Mouse (Mus musculus) liver, embryonic 11.5 days (tissue): ENCODE data around the gene Glrx2. TPM values are rescaled to one million over a fixed set of nuclear protein-coding genes. Genes with fewer than 3 reads are reported as not detected.

Source experiments
- ATAC-seq: fragments of 200-750 bp; cut with Nextera tagmentation; replicated peaks from 2 replicates; pipeline ENCODE4 v1.8.0; 2017; ENCODE audit warnings: moderate number of reproducible peaks, mild to moderate bottlenecking, moderate TSS enrichment, moderate library complexity; ENCODE audit not compliant: low FRiP score
- DNase-seq: peaks from one replicate; pipeline ENCODE4 v3.0.0-alpha.2; 2017; ENCODE audit warnings: low spot score
- H3K27ac ChIP-seq: fragments of 300-500 bp; sonication (generic); 2 replicates; pipeline ENCODE4 v1.5.1; 2014; ENCODE audit warnings: mild to moderate bottlenecking, low read depth, low read length, control low read depth
- H3K27me3 ChIP-seq: fragments of 300-500 bp; sonication (generic); replicated peaks from 2 replicates; pipeline ENCODE4 v1.6.1; 2014; ENCODE audit warnings: low read length, mixed read lengths; ENCODE audit not compliant: control insufficient read depth, insufficient read depth
- H3K36me3 ChIP-seq: fragments of 300-500 bp; sonication (generic); 2 replicates; pipeline ENCODE4 v1.6.1; 2014; ENCODE audit warnings: mild to moderate bottlenecking, low read length, moderate library complexity, mixed read lengths; ENCODE audit not compliant: control insufficient read depth, insufficient read depth
- H3K4me1 ChIP-seq: fragments of 300-500 bp; sonication (generic); replicated peaks from 2 replicates; pipeline ENCODE4 v1.6.1; 2014; ENCODE audit warnings: low read length, mixed read lengths; ENCODE audit not compliant: control insufficient read depth, insufficient read depth
- H3K4me2 ChIP-seq: fragments of 300-500 bp; sonication (generic); 2 replicates; pipeline ENCODE4 v1.6.1; 2014; ENCODE audit warnings: mild to moderate bottlenecking, control low read depth, moderate library complexity
- H3K4me3 ChIP-seq: fragments of 300-500 bp; sonication (generic); 2 replicates; pipeline ENCODE4 v1.5.1; 2014; ENCODE audit warnings: low read depth, low read length, control low read depth
- H3K9ac ChIP-seq: fragments of 300-500 bp; sonication (generic); 2 replicates; pipeline ENCODE4 v1.6.1; 2014; ENCODE audit warnings: low read depth, low read length, control low read depth
- H3K9me3 ChIP-seq: fragments of 300-500 bp; sonication (generic); 2 replicates; pipeline ENCODE4 v1.6.1; 2016; ENCODE audit warnings: low read length, inconsistent platforms, mixed read lengths; ENCODE audit not compliant: control insufficient read depth
- WGBS: fragments of 180-500 bp; shearing (Covaris S2); extraction: QIAGEN DNeasy Blood & Tissue Kit; methylation state at CpG from one replicate; pipeline ENCODE4 v1.1.7; 2014; 5-methylcytosine and 5-hydroxymethylcytosine counted together
- polyA plus RNA-seq: library from polyadenylated mRNA; unstranded; fragments of >200 nt; fragmentation: Nextera tagmentation; extraction: Ambion mirVana; gene quantifications from 2 replicates; pipeline ENCODE4 v1.2.1, GENCODE M21; 2014

Glrx2 gene
- polyA plus RNA-seq, 1 experiment from 2014 or later: 72.9 TPM

DNA sequence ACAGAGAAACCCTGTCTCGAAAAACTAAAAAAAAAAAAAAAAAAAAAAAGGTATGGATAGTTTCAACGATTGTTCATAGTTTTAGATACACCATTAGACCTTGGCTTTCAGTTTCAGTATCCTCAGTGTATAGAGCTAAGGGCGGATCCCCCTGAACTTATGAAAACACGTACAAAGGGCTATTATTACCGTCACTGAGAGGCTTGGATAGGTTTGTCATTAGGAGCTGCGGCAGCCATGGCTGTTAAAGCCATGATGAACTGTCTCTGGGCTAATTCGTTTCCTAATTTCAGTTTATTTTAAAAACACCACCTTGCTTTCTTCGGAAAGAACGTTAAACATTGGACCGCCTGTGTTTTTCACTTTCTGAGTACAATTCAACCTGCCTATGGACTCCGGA, 22.7 kb downstream of the Glrx2 start:
- Histone ChIP-seq H3K4me1 (no peaks in the 10 kb centered on the region; the same call in 1 of the 2 replicates), H3K36me3 (peaks cover 5% of the 10 kb centered on the region; the same call in 1 of the 2 replicates), H3K4me3 (peak overlapping the region; percentile 84), H3K27ac (peak overlapping the region; percentile 55; the same call in 1 of the 2 replicates), H3K9ac (peak overlapping the region; percentile 81), H3K27me3 (no peaks in the 10 kb centered on the region), H3K4me2 (peak overlapping the region; percentile 72), H3K9me3 (no peaks in the 10 kb centered on the region)
- DNase-seq (no peak), ATAC-seq (0 out of 2 replicates have a peak, but pooled peaks have one; percentile 6)
- 26% methylated on average over 11 of the region's 11 CpGs for WGBS

DNA sequence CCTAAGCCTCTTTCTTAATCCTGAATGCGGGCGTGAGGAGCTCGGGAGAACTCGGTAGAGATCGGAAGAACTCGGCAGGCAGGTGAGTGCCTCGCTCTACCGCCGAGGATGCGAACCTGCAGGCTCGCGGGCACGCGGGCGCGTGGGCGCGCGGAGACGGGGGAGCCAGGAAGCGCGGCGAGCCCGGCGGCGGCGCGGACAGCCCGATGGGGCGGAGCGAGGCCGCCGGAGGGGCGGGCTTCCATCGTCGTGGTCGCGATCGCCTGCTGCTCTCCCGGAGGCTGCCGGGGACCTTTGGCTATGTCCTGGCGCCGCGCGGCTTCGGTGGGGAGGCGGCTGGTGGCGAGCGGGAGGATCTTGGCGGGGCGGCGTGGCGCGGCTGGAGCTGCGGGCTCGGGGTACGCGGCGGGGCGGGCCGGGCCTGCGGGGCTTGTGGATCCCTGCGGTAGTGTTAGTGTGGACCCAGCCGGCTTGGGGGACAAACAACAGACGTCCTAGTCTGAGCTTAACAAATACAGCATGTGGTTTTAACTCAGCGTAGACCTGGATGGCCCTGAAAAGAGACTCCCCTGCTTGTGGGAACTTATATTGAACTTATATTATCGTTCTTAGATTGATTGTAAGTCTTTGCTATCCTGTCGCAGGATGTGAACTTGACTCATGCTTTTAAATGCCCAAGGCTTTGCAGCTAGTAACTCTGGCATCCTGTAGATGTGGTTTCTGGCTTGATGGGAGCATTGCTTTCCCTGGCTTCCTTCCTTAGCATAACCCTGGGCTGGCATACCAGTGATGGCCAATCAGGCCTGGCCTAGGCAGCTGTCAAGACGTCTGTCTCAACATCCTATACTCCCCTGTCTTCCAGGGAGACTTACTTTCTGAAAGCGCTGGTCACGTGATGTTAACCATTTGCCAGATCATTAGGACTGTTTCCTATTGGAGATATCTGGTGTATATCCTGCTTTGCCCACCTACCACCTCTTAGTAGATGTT, 23.5 kb downstream of the Glrx2 start:
- no peaks in the 10 kb centered on the region; the same call in 1 of the 2 replicates for H3K4me1 ChIP-seq
- peak overlapping the region; percentile 81 for H3K9ac ChIP-seq
- no peaks in the 10 kb centered on the region for H3K27me3 ChIP-seq
- DNase-seq (peak; percentile 89), ATAC-seq (peak; percentile 88)
- peak overlapping the region; percentile 84 for H3K4me3 ChIP-seq
- peak overlapping the region; percentile 72 for H3K4me2 ChIP-seq
- no peaks in the 10 kb centered on the region for H3K9me3 ChIP-seq
- H3K36me3 ChIP-seq: peaks cover 5% of the 10 kb centered on the region; the same call in 1 of the 2 replicates
- peak overlapping the region; percentile 82 for H3K27ac ChIP-seq
- WGBS: under 1% methylated on average over 60 of the region's 71 CpGs

DNA sequence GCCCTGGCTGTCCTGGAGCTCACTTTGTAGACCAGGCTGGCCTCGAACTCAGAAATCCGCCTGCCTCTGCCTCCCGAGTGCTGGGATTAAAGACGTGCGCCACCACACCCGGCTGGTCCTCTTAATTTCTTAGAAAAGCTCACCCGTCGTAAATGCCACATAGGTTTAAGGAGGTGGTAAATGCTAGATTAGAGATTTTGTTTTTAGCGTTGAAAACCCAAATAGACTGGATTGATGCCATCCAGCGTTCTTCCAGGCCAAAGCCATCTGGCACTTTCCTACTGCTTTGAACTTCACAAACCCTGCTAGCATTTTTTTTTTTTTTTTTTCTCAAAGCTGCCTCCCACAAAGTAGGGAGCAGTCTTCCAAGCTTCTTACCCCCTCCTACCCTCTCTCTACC, 24.4 kb downstream of the Glrx2 start:
- no peaks in the 10 kb centered on the region for H3K9me3 ChIP-seq
- ATAC-seq: no peak
- H3K27ac ChIP-seq: no peak overlapping the region
- H3K27me3 ChIP-seq: no peaks in the 10 kb centered on the region
- 87% methylated on average over 9 of the region's 10 CpGs for WGBS
- no peak for DNase-seq
- H3K36me3 ChIP-seq: peaks cover 9% of the 10 kb centered on the region; the same call in 1 of the 2 replicates
- peak overlapping the region; percentile 72 for H3K4me2 ChIP-seq
- H3K9ac ChIP-seq: no peak overlapping the region
- H3K4me1 ChIP-seq: no peaks in the 10 kb centered on the region; the same call in 1 of the 2 replicates
- peak overlapping the region; percentile 84 for H3K4me3 ChIP-seq

DNA sequence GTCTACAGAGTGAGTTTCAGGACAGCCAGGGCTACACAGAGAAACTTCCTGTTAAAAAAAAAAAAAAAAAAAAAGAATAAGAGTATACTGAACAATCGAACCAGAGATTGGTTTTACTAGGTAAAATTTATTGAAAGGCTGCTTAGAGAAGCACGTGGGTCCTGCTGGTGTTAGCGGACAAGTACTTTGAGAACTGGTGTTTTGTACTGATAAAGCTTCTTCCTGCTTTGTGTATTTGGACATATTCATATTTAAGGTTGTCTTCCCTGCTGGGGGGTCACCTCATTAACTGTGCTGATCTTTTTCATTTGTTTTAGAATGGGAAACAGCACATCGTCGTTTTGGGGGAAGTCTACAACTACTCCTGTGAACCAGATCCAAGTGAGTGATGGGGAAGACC, 25.2 kb downstream of the Glrx2 start:
- Histone ChIP-seq H3K36me3 (peaks cover 9% of the 10 kb centered on the region; the same call in 1 of the 2 replicates), H3K4me1 (no peaks in the 10 kb centered on the region; the same call in 1 of the 2 replicates), H3K9me3 (no peaks in the 10 kb centered on the region), H3K9ac (no peak overlapping the region), H3K4me3 (no peak overlapping the region), H3K27ac (no peak overlapping the region), H3K4me2 (no peak overlapping the region; the same call in 1 of the 2 replicates), H3K27me3 (no peaks in the 10 kb centered on the region)
- DNase-seq (no peak), ATAC-seq (no peak)
- 75% methylated on average over 5 of the region's 5 CpGs for WGBS

DNA sequence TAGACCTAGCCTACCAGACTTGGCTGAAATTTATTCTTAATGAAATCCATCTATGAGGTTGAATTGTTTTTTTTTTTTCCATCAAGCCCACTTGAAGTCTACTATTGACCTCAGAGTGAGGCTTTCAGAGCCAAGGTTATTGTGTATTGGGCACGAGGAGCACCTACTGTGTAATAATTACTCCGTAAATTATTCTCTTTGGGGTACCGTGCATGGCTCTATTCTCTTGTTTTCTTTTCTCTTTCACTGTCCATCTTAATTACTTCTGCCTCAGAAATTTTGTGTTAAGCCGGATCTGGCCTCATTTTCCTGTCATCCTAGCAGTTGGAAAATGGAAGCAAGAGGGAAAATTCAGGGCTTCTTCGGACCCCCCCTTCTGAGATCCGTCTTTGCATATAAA, 26.0 kb downstream of the Glrx2 start:
- WGBS: 94% methylated on average over 6 of the region's 6 CpGs
- Histone ChIP-seq H3K9ac (no peak overlapping the region), H3K27me3 (no peaks in the 10 kb centered on the region), H3K36me3 (peaks cover 9% of the 10 kb centered on the region; the same call in 1 of the 2 replicates), H3K4me3 (no peak overlapping the region), H3K4me1 (no peaks in the 10 kb centered on the region; the same call in 1 of the 2 replicates), H3K9me3 (no peaks in the 10 kb centered on the region), H3K4me2 (no peak overlapping the region), H3K27ac (no peak overlapping the region)
- DNase-seq (no peak), ATAC-seq (no peak)

DNA sequence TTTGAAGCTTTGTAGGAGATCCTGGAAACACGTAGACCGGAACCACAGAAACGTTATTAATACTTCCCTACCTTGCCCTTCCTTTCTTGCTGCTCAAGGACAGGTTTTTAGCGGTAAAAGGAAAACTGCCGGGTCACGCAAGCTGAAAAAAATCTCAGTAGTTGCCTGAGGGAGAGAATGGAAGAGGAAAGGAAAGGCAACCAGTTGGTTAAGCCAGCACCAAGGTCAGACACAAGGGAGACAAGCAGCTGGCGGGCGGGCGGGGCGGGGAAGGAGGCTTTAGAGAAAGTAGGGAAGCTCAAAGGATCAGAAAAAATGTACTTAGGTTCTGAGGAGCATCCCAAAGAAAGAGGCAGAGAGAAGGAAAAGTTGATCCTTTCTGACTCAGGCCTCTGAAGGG, 29.7 kb downstream of the Glrx2 start:
- no peaks in the 10 kb centered on the region for H3K9me3 ChIP-seq
- DNase-seq (no peak), ATAC-seq (no peak)
- H3K27ac ChIP-seq: no peak overlapping the region
- H3K27me3 ChIP-seq: no peaks in the 10 kb centered on the region
- WGBS: 89% methylated on average over 10 of the region's 10 CpGs
- peaks cover 9% of the 10 kb centered on the region; the same call in 1 of the 2 replicates for H3K36me3 ChIP-seq
- no peaks in the 10 kb centered on the region for H3K4me1 ChIP-seq
- no peak overlapping the region for H3K4me3 ChIP-seq
- H3K9ac ChIP-seq: no peak overlapping the region
- H3K4me2 ChIP-seq: no peak overlapping the region

DNA sequence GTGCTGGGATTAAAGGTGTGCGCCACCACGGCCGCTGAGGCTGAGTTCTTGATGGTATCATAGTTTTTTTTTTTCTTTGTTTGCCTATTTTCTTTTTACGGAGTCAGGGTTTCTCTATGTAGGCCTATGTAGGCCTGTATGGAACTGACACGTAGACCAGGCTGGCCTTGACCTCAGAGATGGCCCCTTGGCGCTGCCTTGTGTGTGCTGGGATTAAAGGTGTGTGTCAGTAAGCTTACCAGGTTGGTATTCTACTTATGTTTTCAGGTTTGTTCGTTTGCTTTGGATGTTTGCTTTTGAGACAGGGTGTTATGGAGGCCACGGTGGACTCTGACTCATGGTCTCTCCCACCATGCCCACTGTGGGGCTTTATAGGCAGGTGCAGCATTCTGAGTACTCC, 46.0 kb downstream of the Glrx2 start:
- 87% methylated on average over 8 of the region's 8 CpGs for WGBS
- no peaks in the 10 kb centered on the region for H3K27me3 ChIP-seq
- H3K36me3 ChIP-seq: peaks cover 9% of the 10 kb centered on the region
- no peak overlapping the region for H3K4me2 ChIP-seq
- ATAC-seq (0 out of 2 replicates have a peak, but pooled peaks have one; percentile 20), DNase-seq (no peak)
- H3K4me3 ChIP-seq: no peak overlapping the region
- no peak overlapping the region for H3K27ac ChIP-seq
- H3K9me3 ChIP-seq: no peaks in the 10 kb centered on the region
- H3K9ac ChIP-seq: no peak overlapping the region
- no peaks in the 10 kb centered on the region for H3K4me1 ChIP-seq

DNA sequence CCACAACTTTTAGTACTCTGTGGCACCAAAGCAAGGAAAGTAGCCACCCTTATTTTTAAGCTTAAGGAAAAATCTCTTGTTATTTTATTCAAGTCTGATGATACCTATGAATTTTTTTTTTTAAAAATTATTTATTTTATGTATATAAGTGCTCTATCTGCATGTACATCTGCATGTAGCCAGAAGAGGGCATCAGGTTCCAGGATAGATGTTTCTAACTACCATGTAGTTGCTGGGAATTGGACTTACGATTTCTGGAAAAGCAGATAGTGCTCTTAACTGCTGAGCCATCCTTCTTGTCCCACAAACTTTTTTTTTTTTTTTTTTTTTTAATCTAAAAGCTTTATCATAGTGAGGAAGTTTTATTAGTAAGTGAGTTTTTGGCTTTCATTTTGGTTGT, 48.3 kb downstream of the Glrx2 start:
- 78% methylated on average over 1 of the region's 1 CpGs for WGBS
- Histone ChIP-seq H3K4me3 (no peak overlapping the region), H3K27me3 (no peaks in the 10 kb centered on the region), H3K36me3 (peaks cover 7% of the 10 kb centered on the region), H3K9me3 (no peaks in the 10 kb centered on the region), H3K4me2 (no peak overlapping the region), H3K9ac (no peak overlapping the region), H3K27ac (no peak overlapping the region), H3K4me1 (no peaks in the 10 kb centered on the region)
- DNase-seq (no peak), ATAC-seq (no peak)
